Mouse (Mus musculus) MEL (cell line): ENCODE measurements at regions not wholly inside any gene's neighbourhood (a gene's known extent, or its start where the extent isn't known, plus 50 kb on each side); places are given as distances from the start of the nearest gene placed in this dataset.

ENCODE experiments used
- CHD1 ChIP-seq: IDR thresholded peaks from 2 replicates; pipeline ENCODE4 v1.6.1; 2012; ENCODE audit warnings: low read depth, mild to moderate bottlenecking, inconsistent platforms, low read length, improper control_type of control experiment
- CTCF ChIP-seq, 3 experiments: IDR thresholded peaks in 2 of 3; conservative IDR thresholded peaks in 1 of 3; 2 replicates each; pipeline ENCODE4 v1.5.1; 2011 to 2012; ENCODE audit warnings: low read length in 3 of 3, low read depth in 2 of 3, mild to moderate bottlenecking in 2 of 3, improper control_type of control experiment in 1 of 3, inconsistent platforms in 1 of 3, mixed read lengths in 1 of 3, moderate library complexity in 1 of 3; ENCODE audit not compliant: control insufficient read depth in 1 of 3, insufficient read depth in 1 of 3, poor library complexity in 1 of 3, severe bottlenecking in 1 of 3
- MAFK ChIP-seq: IDR thresholded peaks from 2 replicates; pipeline ENCODE4 v1.6.1; 2011; ENCODE audit warnings: low read depth, mild to moderate bottlenecking, low read length, improper control_type of control experiment, borderline replicate concordance
- MYC ChIP-seq: IDR thresholded peaks from 2 replicates; pipeline ENCODE4 v1.6.1; 2011; ENCODE audit warnings: low read depth, mild to moderate bottlenecking, low read length, improper control_type of control experiment, moderate library complexity
- POLR2A ChIP-seq, 2 experiments: IDR thresholded peaks; 2 replicates each; pipeline ENCODE4 v1.6.1; 2011 to 2012; ENCODE audit warnings: low read length in 2 of 2, mild to moderate bottlenecking in 2 of 2, control low read depth in 1 of 2, improper control_type of control experiment in 1 of 2, low read depth in 1 of 2, moderate library complexity in 1 of 2; ENCODE audit not compliant: control insufficient read depth in 1 of 2, insufficient read depth in 1 of 2, poor library complexity in 1 of 2

DNA sequence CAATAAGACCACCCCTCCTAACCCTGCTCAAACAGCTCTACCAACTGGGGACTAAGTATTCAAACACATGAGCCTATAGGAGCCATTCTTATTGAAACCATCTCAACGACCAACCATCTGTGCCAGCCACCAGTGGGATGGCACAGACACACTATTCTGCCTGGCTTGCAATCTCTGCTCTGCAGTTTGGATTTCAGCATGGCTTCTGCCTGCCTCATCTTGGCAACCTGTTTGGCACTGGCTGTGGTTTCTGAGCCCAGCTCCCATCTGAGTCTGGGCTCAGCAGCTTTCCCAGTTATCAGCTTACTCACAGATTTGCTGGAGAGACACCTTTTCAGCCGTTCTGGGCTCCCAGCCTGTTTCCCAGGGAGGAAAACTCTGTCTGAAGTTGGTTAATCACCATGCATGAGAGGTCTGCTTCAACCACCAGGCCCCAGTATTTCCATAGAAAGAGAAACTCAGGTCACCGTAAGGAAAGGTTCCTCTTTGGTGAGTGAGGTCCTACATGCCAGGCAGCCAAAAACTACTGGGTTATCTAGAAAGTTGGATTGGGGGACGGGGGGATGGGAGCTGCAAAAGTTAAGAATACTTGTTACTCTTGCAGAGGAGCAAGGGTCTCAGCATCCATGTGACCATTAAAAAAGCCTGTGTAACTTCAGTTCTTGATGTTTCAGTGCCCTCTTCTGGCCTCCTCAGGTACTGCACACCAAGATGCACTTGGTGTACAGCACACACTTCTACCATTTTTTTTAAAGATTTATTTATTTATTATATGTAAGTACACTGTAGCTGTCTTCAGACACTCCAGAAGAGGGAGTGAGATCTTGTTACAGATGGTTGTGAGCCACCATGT is 68.1 kb upstream of the Caprin1 start:
- peak; percentile 72 to 76 (median 74) for TF ChIP-seq CTCF (IDR thresholded peaks at IDR 0.05 in 2 of 3, conservative IDR thresholded peaks at IDR 0.05 in 1 of 3; ENCODE audit: control insufficient read depth in 1 of 3, insufficient read depth in 1 of 3, low read depth in 2 of 3, low read length in 3 of 3, poor library complexity in 1 of 3, severe bottlenecking in 1 of 3)
- no peak for TF ChIP-seq MAFK
- no peak for TF ChIP-seq POLR2A (IDR thresholded peaks at IDR 0.05; ENCODE audit: control insufficient read depth in 1 of 2, insufficient read depth in 1 of 2, low read depth in 1 of 2, low read length in 2 of 2, poor library complexity in 1 of 2)
- no peak for TF ChIP-seq CHD1
- TF ChIP-seq MYC: 0 out of 2 replicates have a peak, but pooled peaks have one; percentile 25
